Mouse (Mus musculus) thymus, adult 2 months (tissue): ENCODE results near the gene Catip.

Experiments
- CTCF ChIP-seq: fragments of 200-500 bp; IDR thresholded peaks from 2 replicates; pipeline ENCODE4 v1.5.1; 2012; ENCODE audit warnings: mild to moderate bottlenecking, control low read depth, low read length, moderate library complexity, borderline replicate concordance; ENCODE audit not compliant: control insufficient read depth, poor library complexity, insufficient read depth; ENCODE audit errors: extremely low read depth
- POLR2A ChIP-seq: fragments of 200-500 bp; IDR thresholded peaks from 2 replicates; pipeline ENCODE4 v1.6.1; 2012; ENCODE audit warnings: mild to moderate bottlenecking, low read length, control low read depth, moderate library complexity; ENCODE audit not compliant: control insufficient read depth, poor library complexity, insufficient read depth; ENCODE audit errors: extremely low read depth

DNA sequence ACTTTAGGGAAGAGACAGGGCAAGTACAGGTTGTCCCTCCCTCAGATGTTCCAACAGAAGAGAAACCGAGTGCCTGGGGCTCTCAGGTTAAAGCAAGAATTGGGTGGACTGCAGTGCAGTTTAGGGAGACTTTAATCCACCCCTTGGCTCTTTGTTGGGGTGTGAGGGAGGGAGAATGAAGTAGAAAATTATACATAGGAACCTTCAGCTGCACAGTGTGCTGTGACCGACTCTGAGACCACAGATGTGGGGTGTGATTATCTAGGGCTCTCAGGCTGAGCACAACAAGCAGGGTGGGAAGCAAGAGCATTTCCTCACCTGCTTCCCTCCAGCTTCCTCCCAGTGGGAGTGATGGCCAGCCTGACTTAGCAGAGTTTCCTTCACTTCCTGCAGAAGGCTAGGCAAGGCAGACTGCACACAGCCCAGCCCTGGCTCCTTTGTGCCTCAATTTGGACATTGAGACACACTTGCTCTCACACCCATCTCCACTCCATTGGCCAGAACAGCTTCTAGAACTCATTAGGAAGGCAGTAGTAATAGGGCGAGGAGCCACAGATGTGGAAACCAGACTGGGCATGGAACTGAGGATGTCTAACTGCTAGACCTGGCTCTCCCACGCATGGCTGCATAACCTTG lies 30.7 kb upstream of the Catip start:
- TF ChIP-seq CTCF (no peak), POLR2A (no peak)
